Mouse (Mus musculus) kidney, adult 10 weeks (tissue): ENCODE results near the gene Ptf1a. TPM values are rescaled to one million over a fixed set of nuclear protein-coding genes. Genes with fewer than 3 reads are reported as not detected.

Source experiments
- polyA plus RNA-seq: library from polyadenylated mRNA; stranded (reverse); fragments of 350-450 nt; fragmentation: Illumina TruSeq; extraction: RNeasy Lipid Tissue Mini Kit (QIAGEN cat#74804); gene quantifications from one replicate; pipeline ENCODE4 v1.2.3, GENCODE M21; 2014; ENCODE audit warnings: low read depth, low replicate concordance

Ptf1a gene
- not detected for polyA plus RNA-seq

GRCm38 (mm10) chr2:19444931-19445831, at the start of gene Ptf1a:
Gene Ptf1a, plus strand, starts transcription at chr2:19445663.

Other genes with a start within 250 kb of the Ptf1a start
- 0.16 TPM for gene Armc3, start 246.4 kb upstream of the Ptf1a start, polyA plus RNA-seq
- gene Msrb2, start 74.2 kb upstream of the Ptf1a start, polyA plus RNA-seq, result 42.0 TPM
- gene 4921504E06Rik, start 108.3 kb downstream of the Ptf1a start, polyA plus RNA-seq, result 0.28 TPM
- 22.0 TPM for gene Otud1, start 212.1 kb downstream of the Ptf1a start, polyA plus RNA-seq